Mouse (Mus musculus): ENCODE measurements at regions not wholly inside any gene's neighbourhood (a gene's known extent, or its start where the extent isn't known, plus 50 kb on each side); places are given as distances from the start of the nearest gene placed in this dataset.

DNA sequence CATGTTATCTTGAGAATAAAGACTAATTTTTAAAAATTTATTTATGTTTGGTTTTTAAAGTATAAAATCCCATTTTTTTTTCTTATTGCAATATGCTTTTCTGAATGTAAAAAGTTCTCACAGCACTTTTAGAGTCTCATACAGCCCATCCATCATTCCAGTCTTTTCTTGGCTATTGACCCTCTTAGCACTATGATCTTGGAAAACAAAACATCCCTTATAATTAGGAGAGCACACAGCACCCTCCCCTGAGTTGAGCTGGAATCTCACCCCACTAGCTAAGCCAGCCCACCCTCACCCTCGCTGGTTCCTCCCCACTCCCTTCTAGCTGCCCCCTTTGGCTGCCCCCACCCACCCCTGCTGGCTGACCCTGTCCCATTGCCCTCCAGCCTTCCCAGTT, 154.2 kb upstream of the Ctnnb1 start:
- no peaks in the 10 kb centered on the region for H3K27me3 ChIP-seq
- 27% methylated on average over 1 of the region's 1 CpGs for WGBS
- H3K9ac ChIP-seq (replicated peaks): no peak overlapping the region
- no peak overlapping the region for H3K4me2 ChIP-seq (replicated peaks)
- no peak overlapping the region for H3K4me3 ChIP-seq
- no peak for ATAC-seq (replicated peaks)
- H3K36me3 ChIP-seq: no peaks in the 10 kb centered on the region
- no peaks in the 10 kb centered on the region for H3K4me1 ChIP-seq
- no peaks in the 10 kb centered on the region for H3K9me3 ChIP-seq
- H3K27ac ChIP-seq (replicated peaks): no peak overlapping the region

GRCm38 (mm10) chr9:120775721-120776120, 153.3 kb upstream of the Ctnnb1 start:
- no peak overlapping the region for H3K27ac ChIP-seq (replicated peaks)
- no peak for ATAC-seq (replicated peaks)
- no peaks in the 10 kb centered on the region for H3K9me3 ChIP-seq
- H3K4me3 ChIP-seq: no peak overlapping the region
- H3K4me1 ChIP-seq: no peaks in the 10 kb centered on the region
- H3K27me3 ChIP-seq: no peaks in the 10 kb centered on the region
- H3K36me3 ChIP-seq: no peaks in the 10 kb centered on the region
- H3K4me2 ChIP-seq (replicated peaks): no peak overlapping the region
- 67% methylated on average over 3 of the region's 3 CpGs for WGBS
- H3K9ac ChIP-seq (replicated peaks): no peak overlapping the region

GRCm38 (mm10) chr9:120776456-120777001, 152.5 kb upstream of the Ctnnb1 start:
- Histone ChIP-seq H3K27me3 (no peaks in the 10 kb centered on the region), H3K27ac (replicated peaks) (no peak overlapping the region), H3K9me3 (no peaks in the 10 kb centered on the region), H3K4me3 (no peak overlapping the region), H3K36me3 (no peaks in the 10 kb centered on the region), H3K9ac (replicated peaks) (no peak overlapping the region), H3K4me1 (no peaks in the 10 kb centered on the region), H3K4me2 (replicated peaks) (no peak overlapping the region)
- 73% methylated on average over 4 of the region's 4 CpGs for WGBS
- ATAC-seq (replicated peaks): no peak

- no peaks in the 10 kb centered on the region for H3K27me3 ChIP-seq
- no peak for ATAC-seq (replicated peaks)
- no peaks in the 10 kb centered on the region for H3K9me3 ChIP-seq
- H3K4me2 ChIP-seq (replicated peaks): no peak overlapping the region
- no peaks in the 10 kb centered on the region for H3K36me3 ChIP-seq
- H3K27ac ChIP-seq (replicated peaks): no peak overlapping the region
- H3K4me1 ChIP-seq: no peaks in the 10 kb centered on the region
- 65% methylated on average over 6 of the region's 6 CpGs for WGBS
- H3K4me3 ChIP-seq: no peak overlapping the region
- H3K9ac ChIP-seq (replicated peaks): no peak overlapping the region
These were observed 152.0 kb upstream of the Ctnnb1 start for GRCm38 (mm10) chr9:120777016-120777415.

DNA sequence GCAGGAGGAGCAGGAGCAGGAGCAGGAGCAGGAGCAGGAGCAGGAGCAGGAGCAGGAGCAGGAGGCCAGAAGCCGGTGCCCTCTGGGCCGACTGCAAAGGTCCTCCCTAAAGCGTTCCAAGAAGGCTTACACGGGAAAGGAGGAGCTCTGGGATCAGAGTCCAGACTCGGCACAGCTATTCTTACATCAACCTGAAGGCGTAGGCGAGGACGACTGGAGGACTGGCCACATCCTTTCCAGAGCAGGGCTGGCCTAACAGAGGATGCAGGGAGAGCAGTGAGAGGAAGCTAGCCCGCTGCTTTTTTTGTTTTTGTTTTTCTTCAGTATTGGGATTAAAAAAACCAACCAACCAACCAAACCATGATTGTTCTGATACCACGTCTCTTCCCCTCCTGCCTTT, 151.5 kb upstream of the Ctnnb1 start:
- Histone ChIP-seq H3K4me1 (no peaks in the 10 kb centered on the region), H3K4me3 (no peak overlapping the region), H3K27ac (replicated peaks) (no peak overlapping the region), H3K36me3 (no peaks in the 10 kb centered on the region), H3K9ac (replicated peaks) (no peak overlapping the region), H3K9me3 (no peaks in the 10 kb centered on the region), H3K27me3 (no peaks in the 10 kb centered on the region), H3K4me2 (replicated peaks) (no peak overlapping the region)
- ATAC-seq (replicated peaks): no peak
- WGBS: 85% methylated on average over 10 of the region's 10 CpGs

DNA sequence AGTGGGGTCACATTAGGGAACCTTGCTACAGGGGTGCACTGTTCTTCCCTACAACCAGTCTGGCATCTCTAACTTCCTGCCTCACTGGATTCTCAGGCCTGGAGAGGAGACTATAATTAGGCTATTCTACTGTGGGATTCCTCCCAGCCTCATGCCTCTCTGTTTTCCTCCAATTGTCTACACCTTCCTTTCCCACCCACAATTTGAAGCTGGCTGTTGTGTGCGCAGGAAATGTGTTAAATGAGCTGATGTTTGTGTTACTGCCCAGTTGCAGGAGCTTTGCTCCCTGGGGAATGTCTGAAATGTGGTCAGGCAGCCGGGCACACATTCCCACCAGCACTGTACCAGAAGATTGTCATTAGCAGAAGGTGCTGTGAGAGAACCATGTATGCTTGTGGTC, 150.6 kb upstream of the Ctnnb1 start:
- no peak overlapping the region for H3K4me3 ChIP-seq

DNA sequence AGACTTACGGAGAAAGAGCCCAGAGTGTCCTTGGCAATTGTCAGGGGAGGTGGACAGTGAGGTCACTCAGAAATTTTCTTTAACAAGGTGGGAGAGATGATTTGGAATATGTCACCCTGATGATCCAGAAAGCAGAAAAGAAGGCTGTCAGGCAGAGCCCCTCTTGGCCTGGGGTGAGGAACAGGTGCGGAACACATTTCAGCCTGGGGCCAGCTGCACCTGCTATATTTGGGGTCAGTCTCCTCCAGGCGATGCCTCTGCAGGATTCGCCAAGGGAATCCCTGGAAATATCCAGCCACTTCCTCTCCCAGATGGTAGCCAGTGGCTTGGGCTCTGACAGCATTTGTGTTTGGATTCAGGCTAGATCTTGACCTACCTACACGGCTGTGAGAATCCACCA, 134.8 kb upstream of the Ctnnb1 start:
- Histone ChIP-seq H3K9me3 (peaks cover 7% of the 10 kb centered on the region; the same call in 1 of the 2 replicates), H3K36me3 (no peaks in the 10 kb centered on the region), H3K4me2 (replicated peaks) (no peak overlapping the region), H3K27me3 (no peaks in the 10 kb centered on the region), H3K4me3 (no peak overlapping the region), H3K27ac (replicated peaks) (no peak overlapping the region), H3K9ac (replicated peaks) (no peak overlapping the region), H3K4me1 (peaks cover 7% of the 10 kb centered on the region; the same call in 1 of the 2 replicates)
- 89% methylated on average over 5 of the region's 5 CpGs for WGBS
- ATAC-seq (replicated peaks): no peak

More for the DNA sequence above, 150.6 kb upstream of the Ctnnb1 start:
- H3K4me2 ChIP-seq (replicated peaks): no peak overlapping the region
- H3K27me3 ChIP-seq: no peaks in the 10 kb centered on the region
- H3K4me1 ChIP-seq: no peaks in the 10 kb centered on the region
- H3K9ac ChIP-seq (replicated peaks): no peak overlapping the region
- H3K27ac ChIP-seq (replicated peaks): no peak overlapping the region
- 69% methylated on average over 2 of the region's 2 CpGs for WGBS
- H3K9me3 ChIP-seq: no peaks in the 10 kb centered on the region
- no peak for ATAC-seq (replicated peaks)
- H3K36me3 ChIP-seq: no peaks in the 10 kb centered on the region

DNA sequence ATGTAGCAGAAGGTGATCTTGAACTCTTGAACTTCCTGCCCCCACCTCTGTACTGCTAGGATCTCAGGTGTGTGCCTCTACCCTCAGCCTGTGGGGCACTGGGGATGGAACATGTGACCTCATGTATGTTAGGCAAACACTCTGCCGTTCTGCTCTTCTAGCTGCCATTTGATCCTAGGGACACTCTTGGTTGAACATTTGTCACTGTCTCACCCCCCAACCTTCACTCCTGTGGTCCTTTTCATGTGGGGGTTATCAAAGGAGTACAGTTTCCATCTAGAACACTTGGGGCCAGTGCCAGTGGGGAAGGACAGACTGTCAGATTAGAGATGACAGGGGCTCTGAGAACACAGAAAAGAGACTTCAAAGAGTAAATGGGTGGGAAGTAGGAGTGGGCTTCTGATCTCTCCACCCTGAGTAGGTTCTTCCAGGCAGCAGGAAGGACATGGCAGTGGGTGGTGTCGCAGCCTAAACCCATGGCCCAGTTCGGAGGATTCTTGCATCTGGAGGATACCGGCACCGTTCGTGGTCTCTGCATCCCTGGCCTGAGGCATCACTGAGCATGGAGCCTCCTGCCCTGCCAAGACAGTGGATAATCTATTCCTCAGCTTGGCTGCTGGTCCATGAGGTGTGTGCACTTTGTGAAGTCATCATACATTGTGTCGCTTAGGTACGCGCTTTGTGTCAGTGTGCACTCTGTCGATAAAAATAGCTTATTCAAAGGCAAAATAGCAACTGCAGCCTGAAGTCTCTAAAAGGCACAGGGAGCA, 132.7 kb upstream of the Ctnnb1 start:
- WGBS: 83% methylated on average over 10 of the region's 10 CpGs
- Histone ChIP-seq H3K27me3 (no peaks in the 10 kb centered on the region), H3K9ac (replicated peaks) (no peak overlapping the region), H3K4me1 (peaks cover 7% of the 10 kb centered on the region; the same call in 1 of the 2 replicates), H3K9me3 (peaks cover 4% of the 10 kb centered on the region; the same call in 1 of the 2 replicates), H3K4me2 (replicated peaks) (no peak overlapping the region), H3K27ac (replicated peaks) (no peak overlapping the region), H3K36me3 (no peaks in the 10 kb centered on the region), H3K4me3 (no peak overlapping the region)
- ATAC-seq (replicated peaks): no peak

DNA sequence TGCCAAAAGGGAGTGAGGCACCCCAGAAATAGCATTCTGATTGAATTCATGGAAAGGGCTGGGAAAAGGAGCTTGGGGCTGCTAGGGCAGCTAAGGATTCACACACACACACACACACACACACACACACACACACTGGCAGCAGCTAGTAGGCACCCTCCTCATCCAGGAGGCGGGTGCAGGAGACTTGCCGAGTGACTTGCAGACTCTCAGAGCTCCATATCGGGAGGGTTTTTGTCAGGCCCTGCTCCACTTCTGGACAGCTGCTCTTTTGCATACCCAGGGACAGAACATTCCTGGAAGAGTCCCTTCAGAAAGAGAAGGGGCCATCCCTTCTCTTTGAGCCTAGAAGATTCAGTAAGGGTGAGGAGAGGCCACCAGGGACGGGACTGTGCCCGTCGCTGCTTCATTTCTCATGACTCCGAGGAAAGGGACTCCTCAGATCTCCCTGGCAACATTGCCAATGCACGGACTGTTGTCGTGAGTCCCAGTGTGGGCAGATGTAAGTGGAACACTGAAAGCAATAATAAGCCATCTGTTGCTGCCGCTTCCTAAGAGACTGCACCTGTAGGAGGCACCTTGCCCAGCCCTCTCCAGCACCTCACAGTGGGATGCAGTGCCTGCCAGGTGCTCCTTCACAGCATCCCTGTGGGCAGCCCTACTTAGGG, 130.9 kb upstream of the Ctnnb1 start:
- no peak overlapping the region for H3K9ac ChIP-seq (replicated peaks)
- H3K4me2 ChIP-seq (replicated peaks): no peak overlapping the region
- no peak for ATAC-seq (replicated peaks)
- H3K27ac ChIP-seq (replicated peaks): no peak overlapping the region
- no peaks in the 10 kb centered on the region for H3K9me3 ChIP-seq
- WGBS: 46% methylated on average over 10 of the region's 10 CpGs
- H3K36me3 ChIP-seq: no peaks in the 10 kb centered on the region
- no peaks in the 10 kb centered on the region for H3K27me3 ChIP-seq
- H3K4me3 ChIP-seq: no peak overlapping the region
- H3K4me1 ChIP-seq: peaks cover 7% of the 10 kb centered on the region; the same call in 1 of the 2 replicates

- H3K9me3 ChIP-seq: no peaks in the 10 kb centered on the region
- H3K27ac ChIP-seq (replicated peaks): no peak overlapping the region
- no peaks in the 10 kb centered on the region for H3K27me3 ChIP-seq
- no peak overlapping the region for H3K4me3 ChIP-seq
- WGBS: 42% methylated on average over 12 of the region's 12 CpGs
- ATAC-seq (replicated peaks): no peak
- no peak overlapping the region for H3K9ac ChIP-seq (replicated peaks)
- H3K4me1 ChIP-seq: peaks cover 7% of the 10 kb centered on the region; the same call in 1 of the 2 replicates
- H3K36me3 ChIP-seq: no peaks in the 10 kb centered on the region
- H3K4me2 ChIP-seq (replicated peaks): no peak overlapping the region
These were observed 130.1 kb upstream of the Ctnnb1 start for GRCm38 (mm10) chr9:120798901-120799300.

DNA sequence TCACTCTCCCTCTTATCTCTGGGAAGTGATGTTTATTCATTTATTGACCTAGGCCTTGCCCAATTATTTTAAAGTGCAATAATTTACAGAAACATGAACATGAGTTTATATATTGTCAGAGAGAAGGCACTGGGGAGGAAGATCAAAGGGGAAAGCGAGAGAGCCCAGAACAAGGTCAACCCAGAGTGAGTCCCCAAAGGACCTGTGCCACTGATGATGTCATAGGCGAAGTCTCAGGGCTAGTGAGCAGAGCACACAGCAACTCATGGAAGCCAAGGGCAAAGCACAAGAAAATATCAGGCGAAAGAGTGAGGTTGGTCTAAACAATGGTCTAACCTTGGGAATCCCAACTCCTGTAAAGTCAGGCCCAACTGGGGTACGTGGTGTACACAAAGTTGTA, 126.4 kb upstream of the Ctnnb1 start:
- Histone ChIP-seq H3K4me3 (no peak overlapping the region), H3K27me3 (no peaks in the 10 kb centered on the region), H3K36me3 (no peaks in the 10 kb centered on the region), H3K4me2 (replicated peaks) (no peak overlapping the region), H3K4me1 (peaks cover 7% of the 10 kb centered on the region; the same call in 1 of the 2 replicates), H3K27ac (replicated peaks) (no peak overlapping the region), H3K9me3 (no peaks in the 10 kb centered on the region), H3K9ac (replicated peaks) (no peak overlapping the region)
- ATAC-seq (replicated peaks): no peak
- 90% methylated on average over 4 of the region's 4 CpGs for WGBS

DNA sequence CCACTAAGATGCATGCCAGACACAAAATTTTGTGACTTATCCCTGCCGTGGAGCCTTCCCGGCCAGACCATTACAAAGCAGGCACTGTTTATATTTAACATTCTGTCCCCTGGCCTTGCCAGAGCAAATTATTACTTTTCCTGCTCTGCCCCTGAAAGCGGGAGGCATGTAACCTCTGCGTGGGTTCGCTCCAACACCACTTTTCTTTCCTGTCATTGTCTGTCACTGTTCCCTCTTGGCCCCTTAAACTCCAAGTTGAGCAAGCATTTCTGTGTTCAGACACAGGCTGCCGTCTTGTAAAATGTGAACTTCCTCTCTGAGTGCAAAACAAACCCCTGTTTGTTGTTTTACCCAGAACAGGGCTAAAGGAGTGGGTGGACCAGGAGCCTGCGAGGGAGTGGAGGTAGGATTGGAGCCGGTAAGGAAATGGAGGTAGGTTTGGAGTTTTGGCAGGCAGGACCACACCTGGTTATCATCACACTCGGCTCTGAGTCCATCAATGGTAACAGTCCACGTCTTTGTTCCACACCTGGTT, 124.2 kb upstream of the Ctnnb1 start:
- Histone ChIP-seq H3K4me3 (no peak overlapping the region), H3K9me3 (no peaks in the 10 kb centered on the region), H3K9ac (replicated peaks) (no peak overlapping the region), H3K36me3 (no peaks in the 10 kb centered on the region), H3K4me1 (no peaks in the 10 kb centered on the region), H3K27me3 (no peaks in the 10 kb centered on the region), H3K4me2 (replicated peaks) (no peak overlapping the region), H3K27ac (replicated peaks) (no peak overlapping the region)
- no peak for ATAC-seq (replicated peaks)
- 72% methylated on average over 10 of the region's 10 CpGs for WGBS

Data from forebrain, embryonic 15.5 days (tissue).